Mouse (Mus musculus): Measurements from ENCODE around the gene Uts2. TPM values are rescaled to one million over a fixed set of nuclear protein-coding genes. Genes with fewer than 3 reads are reported as not detected.
A peak's percentile ranks its signal among the peaks of the same experiment; 100 is the strongest.
"Not testable (repeated sequence)": the region's sequence is repeated elsewhere in the genome, so short reads cannot be mapped to it uniquely, and the experiment has no call there.

Gene Uts2
- polyA plus RNA-seq, 1 experiment from 2014 or later: not detected

GRCm38 (mm10) chr4:150998626-150999025 lies 1.7 kb downstream of the Uts2 start:
- DNase-seq (ENCODE audit: low spot score): no peak

GRCm38 (mm10) chr4:151001397-151001796 lies 4.5 kb downstream of the Uts2 start:
- Histone ChIP-seq H3K27ac (replicated peaks; ENCODE audit: low read depth, low read length) (no peak overlapping the region), H3K36me3 (ENCODE audit: control insufficient read depth, insufficient read depth, low read length) (peaks cover 8% of the 10 kb centered on the region; the same call in 1 of the 2 replicates), H3K9me3 (ENCODE audit: control insufficient read depth, low read length) (no peaks in the 10 kb centered on the region), H3K27me3 (replicated peaks; ENCODE audit: control insufficient read depth, insufficient read depth, low read length) (no peaks in the 10 kb centered on the region), H3K4me1 (ENCODE audit: control insufficient read depth, insufficient read depth, low read length) (no peaks in the 10 kb centered on the region), H3K4me2 (ENCODE audit: low read depth, low read length) (no peak overlapping the region), H3K9ac (ENCODE audit: low read depth, low read length) (no peak overlapping the region), H3K4me3 (ENCODE audit: low read depth, low read length) (no peak overlapping the region)
- DNase-seq (ENCODE audit: low spot score): no peak
- 69% methylated on average over 13 of the region's 13 CpGs for WGBS
- no peak for ATAC-seq (ENCODE audit: low read depth)

More at GRCm38 (mm10) chr4:150998626-150999025, 1.7 kb downstream of the Uts2 start:
- H3K36me3 ChIP-seq (ENCODE audit: control insufficient read depth, insufficient read depth, low read length): no peaks in the 10 kb centered on the region
- H3K27ac ChIP-seq (replicated peaks; ENCODE audit: low read depth, low read length): no peak overlapping the region
- H3K9ac ChIP-seq (ENCODE audit: low read depth, low read length): no peak overlapping the region
- WGBS: 93% methylated on average over 9 of the region's 9 CpGs
- H3K4me1 ChIP-seq (ENCODE audit: control insufficient read depth, insufficient read depth, low read length): no peaks in the 10 kb centered on the region
- no peaks in the 10 kb centered on the region for H3K27me3 ChIP-seq (replicated peaks; ENCODE audit: control insufficient read depth, insufficient read depth, low read length)
- no peak overlapping the region for H3K4me3 ChIP-seq (ENCODE audit: low read depth, low read length)
- ATAC-seq (ENCODE audit: low read depth): no peak
- H3K4me2 ChIP-seq (ENCODE audit: low read depth, low read length): no peak overlapping the region
- no peaks in the 10 kb centered on the region for H3K9me3 ChIP-seq (ENCODE audit: control insufficient read depth, low read length)

GRCm38 (mm10) chr4:151005656-151006318 lies 8.9 kb downstream of the Uts2 start:
- Histone ChIP-seq H3K9ac (ENCODE audit: low read depth, low read length) (no peak overlapping the region), H3K4me2 (ENCODE audit: low read depth, low read length) (no peak overlapping the region), H3K9me3 (ENCODE audit: control insufficient read depth, low read length) (no peaks in the 10 kb centered on the region), H3K4me3 (ENCODE audit: low read depth, low read length) (no peak overlapping the region), H3K36me3 (ENCODE audit: control insufficient read depth, insufficient read depth, low read length) (peaks cover 8% of the 10 kb centered on the region; the same call in 1 of the 2 replicates), H3K27me3 (replicated peaks; ENCODE audit: control insufficient read depth, insufficient read depth, low read length) (no peaks in the 10 kb centered on the region), H3K27ac (replicated peaks; ENCODE audit: low read depth, low read length) (no peak overlapping the region), H3K4me1 (ENCODE audit: control insufficient read depth, insufficient read depth, low read length) (no peaks in the 10 kb centered on the region)
- DNase-seq (ENCODE audit: low spot score): no peak
- no peak for ATAC-seq (ENCODE audit: low read depth)
- 87% methylated on average over 13 of the region's 13 CpGs for WGBS

GRCm38 (mm10) chr4:151006945-151007344 lies 10.0 kb downstream of the Uts2 start:
- Histone ChIP-seq H3K9me3 (ENCODE audit: control insufficient read depth, low read length) (no peaks in the 10 kb centered on the region), H3K4me3 (ENCODE audit: low read depth, low read length) (no peak overlapping the region), H3K27me3 (replicated peaks; ENCODE audit: control insufficient read depth, insufficient read depth, low read length) (no peaks in the 10 kb centered on the region), H3K4me2 (ENCODE audit: low read depth, low read length) (no peak overlapping the region), H3K27ac (replicated peaks; ENCODE audit: low read depth, low read length) (no peak overlapping the region), H3K9ac (ENCODE audit: low read depth, low read length) (no peak overlapping the region), H3K36me3 (ENCODE audit: control insufficient read depth, insufficient read depth, low read length) (peaks cover 8% of the 10 kb centered on the region; the same call in 1 of the 2 replicates), H3K4me1 (ENCODE audit: control insufficient read depth, insufficient read depth, low read length) (no peaks in the 10 kb centered on the region)
- WGBS: 52% methylated on average over 6 of the region's 6 CpGs
- ATAC-seq (ENCODE audit: low read depth) (no peak), DNase-seq (ENCODE audit: low spot score) (peak; percentile 12)

GRCm38 (mm10) chr4:151010316-151010715 lies 13.4 kb downstream of the Uts2 start:
- ATAC-seq (ENCODE audit: low read depth): no peak
- no peaks in the 10 kb centered on the region for H3K9me3 ChIP-seq (ENCODE audit: control insufficient read depth, low read length)
- H3K4me3 ChIP-seq (ENCODE audit: low read depth, low read length): no peak overlapping the region
- H3K4me2 ChIP-seq (ENCODE audit: low read depth, low read length): no peak overlapping the region
- WGBS: 93% methylated on average over 7 of the region's 7 CpGs
- H3K27ac ChIP-seq (replicated peaks; ENCODE audit: low read depth, low read length): no peak overlapping the region
- no peak overlapping the region for H3K9ac ChIP-seq (ENCODE audit: low read depth, low read length)
- H3K27me3 ChIP-seq (replicated peaks; ENCODE audit: control insufficient read depth, insufficient read depth, low read length): no peaks in the 10 kb centered on the region
- peaks cover 8% of the 10 kb centered on the region; the same call in 1 of the 2 replicates for H3K36me3 ChIP-seq (ENCODE audit: control insufficient read depth, insufficient read depth, low read length)
- DNase-seq (ENCODE audit: low spot score): no peak
- no peaks in the 10 kb centered on the region for H3K4me1 ChIP-seq (ENCODE audit: control insufficient read depth, insufficient read depth, low read length)

GRCm38 (mm10) chr4:151015946-151016345 lies 19.0 kb downstream of the Uts2 start:
- H3K9ac ChIP-seq (ENCODE audit: low read depth, low read length): no peak overlapping the region
- H3K9me3 ChIP-seq (ENCODE audit: control insufficient read depth, low read length): no peaks in the 10 kb centered on the region
- H3K4me3 ChIP-seq (ENCODE audit: low read depth, low read length): no peak overlapping the region
- ATAC-seq (ENCODE audit: low read depth): no peak
- H3K36me3 ChIP-seq (ENCODE audit: control insufficient read depth, insufficient read depth, low read length): peaks cover 22% of the 10 kb centered on the region; the same call in 1 of the 2 replicates
- no peaks in the 10 kb centered on the region for H3K4me1 ChIP-seq (ENCODE audit: control insufficient read depth, insufficient read depth, low read length)
- H3K27ac ChIP-seq (replicated peaks; ENCODE audit: low read depth, low read length): no peak overlapping the region
- no peak for DNase-seq (ENCODE audit: low spot score)
- 47% methylated on average over 10 of the region's 10 CpGs for WGBS
- H3K27me3 ChIP-seq (replicated peaks; ENCODE audit: control insufficient read depth, insufficient read depth, low read length): no peaks in the 10 kb centered on the region
- no peak overlapping the region for H3K4me2 ChIP-seq (ENCODE audit: low read depth, low read length)

- 91% methylated on average over 1 of the region's 1 CpGs for WGBS
- ATAC-seq (ENCODE audit: low read depth); DNase-seq (ENCODE audit: low spot score); H3K9ac ChIP-seq (ENCODE audit: low read depth, low read length); H3K4me1 ChIP-seq (ENCODE audit: control insufficient read depth, insufficient read depth, low read length); H3K4me3 ChIP-seq (ENCODE audit: low read depth, low read length); H3K27me3 ChIP-seq (replicated peaks; ENCODE audit: control insufficient read depth, insufficient read depth, low read length); H3K9me3 ChIP-seq (ENCODE audit: control insufficient read depth, low read length); H3K27ac ChIP-seq (replicated peaks; ENCODE audit: low read depth, low read length); H3K4me2 ChIP-seq (ENCODE audit: low read depth, low read length): not testable (repeated sequence)
- H3K36me3 ChIP-seq (ENCODE audit: control insufficient read depth, insufficient read depth, low read length): peaks cover 31% of the 10 kb centered on the region; the same call in 1 of the 2 replicates
These were observed 20.5 kb downstream of the Uts2 start for GRCm38 (mm10) chr4:151017356-151017755.

GRCm38 (mm10) chr4:151024152-151024551 lies 27.3 kb downstream of the Uts2 start:
- H3K9ac ChIP-seq (ENCODE audit: low read depth, low read length): no peak overlapping the region
- no peak overlapping the region for H3K4me3 ChIP-seq (ENCODE audit: low read depth, low read length)
- H3K36me3 ChIP-seq (ENCODE audit: control insufficient read depth, insufficient read depth, low read length): peaks cover 13% of the 10 kb centered on the region; the same call in 1 of the 2 replicates
- ATAC-seq (ENCODE audit: low read depth): no peak
- DNase-seq (ENCODE audit: low spot score): no peak
- WGBS: 89% methylated on average over 9 of the region's 9 CpGs
- H3K27me3 ChIP-seq (replicated peaks; ENCODE audit: control insufficient read depth, insufficient read depth, low read length): no peaks in the 10 kb centered on the region
- H3K4me2 ChIP-seq (ENCODE audit: low read depth, low read length): no peak overlapping the region
- H3K9me3 ChIP-seq (ENCODE audit: control insufficient read depth, low read length): no peaks in the 10 kb centered on the region
- H3K4me1 ChIP-seq (ENCODE audit: control insufficient read depth, insufficient read depth, low read length): no peaks in the 10 kb centered on the region
- no peak overlapping the region for H3K27ac ChIP-seq (replicated peaks; ENCODE audit: low read depth, low read length)

- 54% methylated on average over 6 of the region's 6 CpGs for WGBS
- Histone ChIP-seq H3K27ac (replicated peaks; ENCODE audit: low read depth, low read length) (no peak overlapping the region), H3K4me1 (ENCODE audit: control insufficient read depth, insufficient read depth, low read length) (no peaks in the 10 kb centered on the region), H3K9ac (ENCODE audit: low read depth, low read length) (no peak overlapping the region), H3K4me2 (ENCODE audit: low read depth, low read length) (no peak overlapping the region), H3K4me3 (ENCODE audit: low read depth, low read length) (no peak overlapping the region), H3K27me3 (replicated peaks; ENCODE audit: control insufficient read depth, insufficient read depth, low read length) (no peaks in the 10 kb centered on the region), H3K9me3 (ENCODE audit: control insufficient read depth, low read length) (no peaks in the 10 kb centered on the region), H3K36me3 (ENCODE audit: control insufficient read depth, insufficient read depth, low read length) (peaks cover 7% of the 10 kb centered on the region; the same call in 1 of the 2 replicates)
- DNase-seq (ENCODE audit: low spot score) (peak; percentile 54), ATAC-seq (ENCODE audit: low read depth) (no peak; the same call in 1 of the 2 replicates)
These were observed 30.1 kb downstream of the Uts2 start for GRCm38 (mm10) chr4:151027001-151027400.
